Mouse (Mus musculus) cerebellum, adult 9-10 months (tissue): ENCODE results near the gene Ccr1l1.

Source experiments
- DNase-seq: peaks from one replicate; pipeline ENCODE4 v3.0.0; 2022

Gene Ccr1l1

GRCm38 (mm10) chr9:123957911-123958413 lies 20.2 kb downstream of the Ccr1l1 start:
- DNase-seq: no peak

DNA sequence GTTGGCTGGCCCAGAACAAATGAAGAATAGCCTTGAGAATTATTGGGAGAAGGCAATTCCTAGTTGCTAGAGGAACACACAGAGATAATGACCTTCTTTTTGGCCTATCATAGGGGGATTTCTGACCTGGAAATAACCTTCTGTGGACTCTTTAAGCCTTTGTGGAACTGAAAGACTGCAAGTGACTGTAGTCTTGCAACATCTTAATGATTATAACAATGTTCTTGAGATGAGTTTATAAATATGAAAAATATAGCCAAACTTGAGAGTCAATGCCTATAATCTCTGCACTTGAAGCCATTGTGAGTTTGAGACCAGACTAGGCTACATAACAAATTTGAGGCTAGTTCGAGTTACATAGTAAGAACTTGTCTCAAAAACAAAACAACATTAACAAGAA lies 21.3 kb downstream of the Ccr1l1 start:
- no peak for DNase-seq

DNA sequence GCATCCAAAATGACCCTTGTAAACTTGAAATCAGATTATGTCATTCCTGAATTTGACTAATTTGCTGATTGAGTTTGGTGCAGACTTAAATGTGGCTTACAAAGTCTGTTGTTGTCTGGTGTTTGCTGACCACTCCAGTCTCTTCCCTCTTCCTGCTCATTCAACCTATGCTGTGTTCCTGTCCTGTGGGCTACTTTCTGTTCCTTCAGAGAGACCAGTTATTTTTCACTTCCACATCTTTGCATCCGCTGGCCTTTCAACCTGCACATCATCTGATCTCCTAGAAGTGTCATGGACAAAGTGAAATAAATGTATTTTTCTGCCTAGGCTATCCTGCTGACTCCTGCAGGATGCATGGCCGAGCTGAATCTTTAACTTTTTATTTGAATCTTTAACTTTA lies 24.7 kb downstream of the Ccr1l1 start:
- no peak for DNase-seq

GRCm38 (mm10) chr9:123951176-123951575 lies 27.0 kb downstream of the Ccr1l1 start:
- no peak for DNase-seq

DNA sequence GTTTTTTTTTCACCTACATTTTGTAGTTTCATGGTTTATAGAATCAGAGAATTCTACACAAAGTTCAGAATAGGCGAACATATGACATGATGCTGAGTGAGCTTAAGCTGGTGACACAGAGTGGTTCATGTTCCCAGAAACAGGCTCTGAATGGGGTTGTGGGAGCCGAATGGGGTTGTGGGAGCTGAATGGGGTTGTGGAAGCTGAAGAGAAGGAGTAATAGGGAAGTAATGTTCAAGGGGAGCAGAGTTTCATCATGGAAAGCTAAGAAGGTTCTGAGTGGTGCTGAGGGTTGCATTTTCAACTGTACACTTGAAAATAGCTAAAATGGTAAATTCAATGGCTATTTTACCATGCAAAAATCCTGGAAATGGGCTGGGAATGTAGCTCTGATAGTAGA lies 28.8 kb downstream of the Ccr1l1 start:
- DNase-seq: no peak

- DNase-seq: no peak
Observed at GRCm38 (mm10) chr9:123947815-123948214, 30.4 kb downstream of the Ccr1l1 start.

GRCm38 (mm10) chr9:123942025-123942424 lies 36.2 kb downstream of the Ccr1l1 start:
- DNase-seq: no peak

DNA sequence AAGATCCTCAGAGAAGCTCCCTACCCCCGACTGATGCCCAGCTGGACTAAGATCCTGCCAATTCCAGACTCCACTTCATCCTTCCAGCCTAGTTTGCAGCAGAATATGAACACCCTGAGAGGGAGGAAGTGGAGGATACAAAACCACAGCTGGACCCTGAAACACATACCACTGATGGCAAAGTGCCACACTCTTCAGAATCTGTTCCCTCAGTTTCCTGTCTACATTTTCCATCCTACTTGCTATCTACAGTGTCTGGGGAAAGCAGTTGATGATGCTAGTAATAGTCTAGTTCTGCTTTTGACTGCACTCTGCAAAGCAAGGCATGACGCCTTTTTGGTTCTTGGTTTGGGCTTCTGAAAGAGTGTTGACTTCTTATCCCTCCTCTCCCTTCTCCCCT lies 36.9 kb downstream of the Ccr1l1 start:
- DNase-seq: no peak

GRCm38 (mm10) chr9:123940628-123941027 lies 37.6 kb downstream of the Ccr1l1 start:
- DNase-seq: no peak

DNA sequence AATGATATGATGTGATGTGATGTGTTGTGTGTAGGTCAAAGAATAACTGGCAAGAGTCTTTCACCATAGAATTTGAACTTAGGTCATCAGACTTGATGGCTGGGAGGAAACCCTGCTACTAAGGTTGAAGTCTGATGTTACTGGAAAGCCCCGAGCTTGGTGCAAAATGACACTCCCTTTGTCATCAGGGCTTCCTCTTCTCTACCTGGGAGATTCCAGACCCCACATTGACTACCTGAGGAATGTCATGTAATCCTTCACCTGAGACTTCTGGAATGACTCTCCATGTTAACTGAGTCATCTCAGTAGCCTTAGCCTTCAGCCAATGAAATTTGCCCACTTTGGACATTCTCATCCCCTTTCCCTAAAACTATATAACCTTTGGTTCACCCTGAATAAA lies 38.0 kb downstream of the Ccr1l1 start:
- DNase-seq: no peak

- DNase-seq: no peak
Observed at GRCm38 (mm10) chr9:123937989-123938388, 40.2 kb downstream of the Ccr1l1 start.

DNA sequence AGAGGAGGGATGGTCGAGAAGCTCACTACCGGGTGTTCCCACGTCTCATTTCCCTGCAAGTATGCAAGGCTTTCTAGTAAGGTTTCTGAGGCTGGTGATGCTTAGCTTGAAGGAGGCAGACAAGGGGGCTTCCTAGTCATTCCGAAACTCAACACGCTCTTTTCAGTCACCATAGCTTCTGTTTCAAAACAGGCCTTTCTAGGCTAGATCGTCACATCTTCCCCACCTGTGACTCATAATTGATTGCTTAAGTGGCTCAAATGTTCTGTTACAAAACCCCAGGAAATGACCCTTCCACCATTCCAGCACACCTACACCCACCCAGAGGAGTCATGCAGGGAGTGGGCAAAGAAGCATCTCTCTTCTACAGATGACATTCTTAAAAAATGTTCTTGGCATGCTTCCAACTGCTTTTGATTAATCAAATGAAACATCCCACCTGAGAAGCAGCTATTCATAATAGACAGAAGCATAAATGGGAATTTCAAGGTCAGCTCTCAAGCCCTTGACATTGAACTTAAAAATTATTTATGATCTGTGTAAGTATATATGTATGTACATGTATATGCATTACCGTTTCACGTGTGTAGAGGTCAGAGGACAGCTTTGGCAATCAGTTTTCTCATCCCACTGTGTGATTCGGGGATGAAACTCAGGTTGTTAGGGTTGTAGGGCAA lies 41.5 kb downstream of the Ccr1l1 start:
- DNase-seq: no peak

- no peak for DNase-seq
Observed at GRCm38 (mm10) chr9:123935776-123936175, 42.4 kb downstream of the Ccr1l1 start.

DNA sequence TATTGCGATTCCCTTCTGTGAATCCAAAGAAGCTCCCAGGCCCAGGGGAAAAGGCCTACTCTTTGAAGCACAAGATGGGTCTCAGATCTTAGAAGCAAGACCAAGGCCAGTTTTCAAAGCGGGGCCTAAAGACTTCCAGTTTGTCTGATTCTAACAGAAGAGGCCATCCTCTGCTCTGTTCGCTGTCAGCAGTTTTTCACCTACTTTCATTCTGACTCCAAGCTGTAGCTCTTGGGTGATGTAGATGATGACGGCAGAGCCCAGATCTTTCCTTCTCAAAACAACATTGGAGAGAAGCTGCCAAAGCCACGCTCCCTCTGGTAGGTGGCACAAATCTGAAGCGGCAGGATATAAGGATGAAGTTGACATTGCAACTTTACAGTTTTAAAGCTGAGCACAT lies 42.9 kb downstream of the Ccr1l1 start:
- no peak for DNase-seq

DNA sequence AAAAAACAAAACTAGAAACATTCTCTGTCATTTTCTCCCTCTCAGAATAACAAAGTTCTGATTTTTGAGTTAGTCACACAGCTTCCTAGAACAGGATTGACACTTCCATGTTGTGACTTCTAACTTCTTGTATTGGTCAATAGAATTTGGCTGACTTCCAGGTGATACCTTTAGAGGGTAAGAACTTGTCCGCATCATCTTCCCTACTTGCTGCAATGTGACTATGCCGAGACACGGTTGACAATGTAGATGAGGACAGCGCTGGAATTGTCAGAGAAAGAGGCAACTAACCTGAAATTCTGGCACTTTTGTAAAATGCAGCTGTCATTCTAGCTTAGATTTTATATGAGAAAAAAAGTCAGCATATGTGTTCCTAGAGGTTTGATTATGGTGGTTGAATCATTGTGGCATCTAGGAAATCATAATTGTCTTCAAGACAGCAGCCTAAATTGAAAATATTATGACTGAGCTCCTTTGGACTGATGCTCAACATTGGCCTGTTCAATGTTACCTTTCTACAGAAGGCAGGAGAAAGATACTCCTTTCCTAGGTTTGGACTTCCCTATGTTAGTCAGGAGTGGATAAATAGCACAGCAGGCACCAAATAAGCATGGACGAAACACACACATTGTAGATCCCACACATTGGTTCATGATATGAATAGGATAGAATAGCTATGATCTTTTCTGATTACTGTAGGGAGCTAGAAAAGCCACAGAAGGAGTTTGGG lies 44.3 kb downstream of the Ccr1l1 start:
- DNase-seq: no peak

DNA sequence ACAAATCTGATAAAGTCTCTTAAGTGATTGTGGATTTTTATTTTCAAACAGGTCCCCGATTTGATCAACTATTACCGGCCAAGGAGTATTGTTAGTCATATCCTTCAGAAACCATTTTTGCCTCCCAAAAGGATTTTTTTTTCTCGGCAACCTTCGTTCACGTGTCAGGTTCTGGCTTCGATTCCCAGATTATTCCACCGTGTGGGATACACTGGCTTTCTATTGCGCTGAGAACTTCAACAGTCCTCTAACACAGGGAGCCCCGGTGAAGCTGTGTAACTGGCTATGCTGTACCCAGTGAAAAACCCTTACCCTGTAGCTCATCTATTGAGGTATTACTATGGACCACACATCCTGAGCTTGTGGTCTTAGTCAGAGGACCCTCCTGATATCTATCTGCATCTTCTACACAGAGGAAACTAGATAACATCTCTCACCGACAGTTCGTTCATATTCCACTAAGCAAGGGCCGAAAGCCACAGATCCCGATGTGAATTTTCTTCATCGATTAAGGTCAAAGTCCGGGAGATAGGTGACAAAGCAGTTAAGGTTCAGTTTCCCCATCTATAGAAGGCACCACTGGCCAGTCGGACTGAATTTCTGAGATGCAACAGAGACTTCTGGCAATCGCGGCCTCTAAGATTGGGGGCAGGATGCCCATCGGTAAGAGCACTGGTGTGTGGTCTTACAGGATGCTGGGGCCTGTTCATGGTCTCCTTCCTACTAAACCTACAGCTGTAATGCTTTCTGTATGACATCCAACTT lies 45.1 kb downstream of the Ccr1l1 start:
- DNase-seq: no peak

DNA sequence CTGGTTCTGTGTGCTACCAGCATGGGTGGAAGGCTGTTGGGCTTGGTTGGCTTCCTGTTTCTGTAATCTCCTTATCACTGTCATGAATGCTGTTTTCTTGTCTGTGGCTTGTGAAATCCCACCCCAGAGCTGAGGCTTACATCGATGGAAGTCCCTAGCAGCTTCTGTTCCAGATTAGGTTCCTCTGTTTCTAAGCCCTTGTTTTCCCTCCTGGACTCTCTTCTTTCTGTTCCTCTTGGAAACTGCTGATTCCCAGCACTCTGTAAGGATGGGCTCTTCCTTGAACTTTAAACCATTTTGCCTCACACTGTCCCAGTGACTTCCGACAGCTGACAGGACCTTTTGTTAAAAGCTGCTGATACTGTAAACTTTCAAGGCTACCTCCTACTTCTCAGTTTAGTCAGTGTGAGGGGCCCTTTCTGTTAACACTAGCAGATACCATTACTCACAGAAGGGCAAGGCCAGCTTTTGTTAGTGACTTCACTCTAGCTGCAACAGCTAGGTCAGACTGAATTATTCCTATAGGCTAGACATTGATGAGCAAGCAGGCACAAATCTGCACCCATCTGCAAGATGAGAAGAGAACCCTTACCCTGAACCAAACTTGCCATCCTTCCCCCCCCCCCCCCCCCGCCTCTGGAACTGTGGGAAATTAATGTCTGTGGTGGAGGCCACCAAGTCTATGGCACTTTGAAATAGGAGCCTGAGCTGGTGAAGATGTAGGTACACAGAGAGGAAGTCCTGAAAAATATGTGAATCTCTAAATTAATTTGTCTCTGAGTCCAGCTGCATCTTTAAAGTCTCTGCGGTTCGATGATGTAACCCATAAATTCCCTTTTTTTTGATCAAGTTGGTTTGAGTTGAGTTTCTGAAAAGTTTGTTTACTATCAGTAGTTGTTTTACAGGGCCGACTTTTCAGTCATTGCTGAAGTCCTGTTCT lies 46.2 kb downstream of the Ccr1l1 start:
- DNase-seq: no peak

DNA sequence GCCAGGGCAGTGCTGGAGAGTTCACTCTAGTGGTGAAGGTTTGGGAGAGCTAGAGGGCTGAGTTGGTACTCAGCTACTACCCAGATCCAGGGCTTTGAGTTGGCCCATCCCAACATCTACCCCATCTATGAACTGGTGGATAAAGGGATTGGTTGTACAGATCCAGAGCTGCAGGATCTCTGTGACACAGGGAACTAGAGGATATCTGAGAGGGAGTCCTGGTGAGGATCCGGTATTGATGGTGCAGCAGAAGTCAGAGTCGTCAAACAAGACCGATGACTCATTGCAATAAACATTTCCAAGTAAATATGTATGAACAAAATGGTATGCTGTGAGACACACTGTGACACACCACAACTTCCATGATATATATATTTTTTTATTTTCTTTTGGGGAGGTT lies 47.3 kb downstream of the Ccr1l1 start:
- no peak for DNase-seq

GRCm38 (mm10) chr9:123930476-123930875 lies 47.7 kb downstream of the Ccr1l1 start:
- no peak for DNase-seq

DNA sequence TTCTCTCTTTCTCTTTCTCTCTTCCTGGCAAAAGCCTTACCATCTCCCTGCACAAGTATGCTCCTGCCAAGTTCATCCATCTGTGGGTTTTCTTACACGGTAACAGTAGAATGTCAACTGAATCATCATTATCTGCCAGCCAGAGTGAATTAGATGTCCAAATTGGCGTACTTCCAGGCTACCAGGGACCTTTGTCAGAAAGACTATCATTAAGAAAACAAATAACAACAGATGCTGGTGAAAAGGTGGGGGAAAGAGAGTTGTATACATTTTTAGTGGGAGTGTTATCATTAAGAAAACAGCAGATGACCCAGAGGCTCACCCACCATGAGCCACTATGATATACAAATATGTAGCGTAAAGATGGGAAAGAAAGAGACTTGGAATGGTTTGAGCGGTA lies 48.3 kb downstream of the Ccr1l1 start:
- DNase-seq: no peak

DNA sequence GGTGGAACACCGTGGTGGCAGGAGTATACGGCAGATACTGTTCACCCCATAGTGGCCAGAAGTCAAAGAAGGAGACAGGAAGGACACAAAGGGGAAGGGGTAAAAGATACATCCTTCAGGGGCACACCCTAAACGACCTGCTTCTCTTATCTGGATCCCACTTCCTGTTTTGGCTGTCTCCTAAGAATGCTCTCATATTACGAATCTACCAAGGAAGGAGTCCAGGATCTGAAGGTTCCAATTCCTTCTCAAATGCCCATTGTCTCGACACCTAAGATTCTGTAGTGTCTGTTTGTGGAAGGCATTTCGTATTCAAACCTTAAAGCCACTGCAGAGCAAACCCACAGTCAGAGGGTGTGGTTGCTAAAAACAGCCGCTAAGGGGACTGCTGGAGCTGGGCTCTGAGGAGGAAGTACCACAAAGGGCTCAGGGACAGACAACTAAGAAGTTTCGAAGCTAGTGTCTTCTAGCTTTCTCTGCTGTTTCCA lies 49.4 kb downstream of the Ccr1l1 start:
- DNase-seq: no peak

GRCm38 (mm10) chr9:123928118-123928758 lies 50.0 kb downstream of the Ccr1l1 start:
- DNase-seq: no peak
